Mouse (Mus musculus) liver, embryonic 14.5 days (tissue): ENCODE measurements at regions not wholly inside any gene's neighbourhood (a gene's known extent, or its start where the extent isn't known, plus 50 kb on each side); places are given as distances from the start of the nearest gene placed in this dataset.
"Not testable (repeated sequence)": the region's sequence is repeated elsewhere in the genome, so short reads cannot be mapped to it uniquely, and the experiment has no call there.

Source experiments
- ATAC-seq: fragments of 200-750 bp; cut with Nextera tagmentation; 2 replicates; pipeline ENCODE4 v1.8.0; 2017; ENCODE audit warnings: moderate number of reproducible peaks, mild to moderate bottlenecking, moderate library complexity; ENCODE audit not compliant: insufficient read depth
- DNase-seq, 3 experiments: peaks; one replicate each; pipeline ENCODE4 v3.0.0-alpha.2; 2012 to 2013; ENCODE audit warnings: low read depth in 3 of 3, low spot score in 3 of 3
- H3K27ac ChIP-seq: fragments of 300-500 bp; sonication (generic); 2 replicates; pipeline ENCODE4 v1.5.1; 2014; ENCODE audit warnings: moderate library complexity, mild to moderate bottlenecking, control low read depth, inconsistent platforms
- H3K27me3 ChIP-seq: fragments of 300-500 bp; sonication (generic); 2 replicates; pipeline ENCODE4 v1.6.1; 2014; ENCODE audit warnings: mild to moderate bottlenecking, low read length, moderate library complexity; ENCODE audit not compliant: control insufficient read depth, insufficient read depth
- H3K36me3 ChIP-seq: fragments of 300-500 bp; sonication (generic); replicated peaks from 2 replicates; pipeline ENCODE4 v1.6.1; 2014; ENCODE audit warnings: low read depth; ENCODE audit not compliant: control insufficient read depth, insufficient read depth
- H3K4me1 ChIP-seq, 2 experiments: fragments of 200-500 bp in 1 of 2; fragments of 300-500 bp in 1 of 2; sonication (generic) in 1 of 2; replicated peaks; 2 replicates each; pipeline ENCODE4 v1.6.1; 2012 to 2014; ENCODE audit warnings: antibody characterized with exemption in 1 of 2, inconsistent platforms in 1 of 2, low read length in 1 of 2; ENCODE audit not compliant: control insufficient read depth in 2 of 2, insufficient read depth in 2 of 2
- H3K4me2 ChIP-seq: fragments of 300-500 bp; sonication (generic); 2 replicates; pipeline ENCODE4 v1.6.1; 2014; ENCODE audit warnings: low read depth, mild to moderate bottlenecking, control low read depth, moderate library complexity
- H3K4me3 ChIP-seq, 2 experiments: fragments of 200-500 bp in 1 of 2; fragments of 300-500 bp in 1 of 2; sonication (generic) in 1 of 2; 2 replicates each; pipeline ENCODE4 v1.5.1; 2012 to 2014; ENCODE audit warnings: low read depth in 2 of 2, low read length in 2 of 2, mild to moderate bottlenecking in 2 of 2, control low read depth in 1 of 2, inconsistent platforms in 1 of 2, moderate library complexity in 1 of 2; ENCODE audit not compliant: insufficient read depth in 1 of 2
- H3K9ac ChIP-seq: fragments of 300-500 bp; sonication (generic); replicated peaks from 2 replicates; pipeline ENCODE4 v1.6.1; 2014; ENCODE audit warnings: mild to moderate bottlenecking, control low read depth, moderate library complexity
- H3K9me3 ChIP-seq: fragments of 300-500 bp; sonication (generic); 2 replicates; pipeline ENCODE4 v1.6.1; 2016; ENCODE audit warnings: low read length, mixed read lengths; ENCODE audit not compliant: control insufficient read depth
- CTCF ChIP-seq: IDR thresholded peaks from 2 replicates; pipeline ENCODE4 v1.5.1; 2016; ENCODE audit warnings: antibody characterized with exemption, low read depth, control low read depth
- EP300 ChIP-seq: IDR thresholded peaks from 2 replicates; pipeline ENCODE4 v1.6.1; 2016; ENCODE audit warnings: antibody characterized with exemption, low read depth
- WGBS: fragments of 180-500 bp; shearing (Covaris S2); extraction: QIAGEN DNeasy Blood & Tissue Kit; methylation state at CpG from one replicate; pipeline ENCODE4 v1.1.7; 2014; ENCODE audit not compliant: insufficient replicate concordance; 5-methylcytosine and 5-hydroxymethylcytosine counted together

GRCm38 (mm10) chr2:94748161-94748711 lies 310.3 kb upstream of the Api5 start:
- Histone ChIP-seq H3K27me3 (no peaks in the 10 kb centered on the region), H3K36me3 (no peaks in the 10 kb centered on the region), H3K27ac (no peak overlapping the region), H3K4me3 (no peak overlapping the region), H3K9ac (no peak overlapping the region), H3K4me1 (no peaks in the 10 kb centered on the region), H3K4me2 (no peak overlapping the region), H3K9me3 (no peaks in the 10 kb centered on the region)
- ATAC-seq (no peak), DNase-seq (no peak)
- no peak for TF ChIP-seq CTCF
- no peak for TF ChIP-seq EP300
- WGBS: 66% methylated on average over 3 of the region's 3 CpGs

GRCm38 (mm10) chr2:94729791-94730190 lies 291.9 kb upstream of the Api5 start:
- TF ChIP-seq CTCF: no peak
- no peak for TF ChIP-seq EP300

GRCm38 (mm10) chr2:94699383-94699782 lies 261.4 kb upstream of the Api5 start:
- Histone ChIP-seq H3K9ac (no peak overlapping the region), H3K4me3 (no peak overlapping the region), H3K4me1 (no peaks in the 10 kb centered on the region), H3K4me2 (no peak overlapping the region), H3K36me3 (no peaks in the 10 kb centered on the region), H3K27ac (no peak overlapping the region), H3K27me3 (no peaks in the 10 kb centered on the region), H3K9me3 (no peaks in the 10 kb centered on the region)
- no peak for ATAC-seq
- TF ChIP-seq CTCF (no peak), EP300 (no peak)
- WGBS: 17% methylated on average over 1 of the region's 1 CpGs
- no peak for DNase-seq

More at GRCm38 (mm10) chr2:94729791-94730190, 291.9 kb upstream of the Api5 start:
- ATAC-seq (no peak), DNase-seq (no peak)
- no peaks in the 10 kb centered on the region for H3K27me3 ChIP-seq
- no peak overlapping the region for H3K4me3 ChIP-seq
- no peak overlapping the region for H3K27ac ChIP-seq
- no peaks in the 10 kb centered on the region for H3K9me3 ChIP-seq
- no peak overlapping the region for H3K4me2 ChIP-seq
- WGBS: 61% methylated on average over 5 of the region's 5 CpGs
- no peak overlapping the region for H3K9ac ChIP-seq
- H3K4me1 ChIP-seq: no peaks in the 10 kb centered on the region
- H3K36me3 ChIP-seq: no peaks in the 10 kb centered on the region

GRCm38 (mm10) chr2:94695212-94695611 lies 257.3 kb upstream of the Api5 start:
- no peak for DNase-seq
- Histone ChIP-seq H3K4me2 (no peak overlapping the region), H3K36me3 (no peaks in the 10 kb centered on the region), H3K27ac (no peak overlapping the region), H3K9me3 (no peaks in the 10 kb centered on the region), H3K27me3 (no peaks in the 10 kb centered on the region), H3K4me1 (no peaks in the 10 kb centered on the region), H3K4me3 (no peak overlapping the region), H3K9ac (no peak overlapping the region)
- no peak for ATAC-seq
- no peak for TF ChIP-seq CTCF
- no peak for TF ChIP-seq EP300
- 49% methylated on average over 3 of the region's 3 CpGs for WGBS

GRCm38 (mm10) chr2:94690560-94690959 lies 252.6 kb upstream of the Api5 start:
- WGBS: 53% methylated on average over 4 of the region's 4 CpGs
- no peaks in the 10 kb centered on the region for H3K27me3 ChIP-seq
- DNase-seq (no peak), ATAC-seq (no peak)
- no peaks in the 10 kb centered on the region for H3K4me1 ChIP-seq
- no peaks in the 10 kb centered on the region for H3K9me3 ChIP-seq
- H3K27ac ChIP-seq: no peak overlapping the region
- H3K36me3 ChIP-seq: no peaks in the 10 kb centered on the region
- TF ChIP-seq EP300 (no peak), CTCF (no peak)
- no peak overlapping the region for H3K4me2 ChIP-seq
- H3K4me3 ChIP-seq: no peak overlapping the region
- no peak overlapping the region for H3K9ac ChIP-seq

- 49% methylated on average over 2 of the region's 5 CpGs for WGBS
- not testable (repeated sequence) for H3K9me3 ChIP-seq, DNase-seq, H3K9ac ChIP-seq, ATAC-seq, H3K4me2 ChIP-seq, H3K4me1 ChIP-seq, H3K4me3 ChIP-seq, H3K27ac ChIP-seq, H3K27me3 ChIP-seq, H3K36me3 ChIP-seq
Measured at GRCm38 (mm10) chr2:94685619-94686018, 247.7 kb upstream of the Api5 start.
